Mouse (Mus musculus) embryonic fibroblast, embryonic 13.5 days (primary cell): ENCODE results near the gene Ssna1.

Source experiments
- CTCF ChIP-seq: IDR thresholded peaks from 2 replicates; pipeline ENCODE4 v1.5.1; 2011; ENCODE audit warnings: mild to moderate bottlenecking, control low read depth, low read length, moderate library complexity, borderline replicate concordance; ENCODE audit not compliant: insufficient read depth
- POLR2A ChIP-seq: IDR thresholded peaks from 2 replicates; pipeline ENCODE4 v1.6.1; 2011; ENCODE audit warnings: low read depth, mild to moderate bottlenecking, control low read depth, low read length, moderate library complexity

DNA sequence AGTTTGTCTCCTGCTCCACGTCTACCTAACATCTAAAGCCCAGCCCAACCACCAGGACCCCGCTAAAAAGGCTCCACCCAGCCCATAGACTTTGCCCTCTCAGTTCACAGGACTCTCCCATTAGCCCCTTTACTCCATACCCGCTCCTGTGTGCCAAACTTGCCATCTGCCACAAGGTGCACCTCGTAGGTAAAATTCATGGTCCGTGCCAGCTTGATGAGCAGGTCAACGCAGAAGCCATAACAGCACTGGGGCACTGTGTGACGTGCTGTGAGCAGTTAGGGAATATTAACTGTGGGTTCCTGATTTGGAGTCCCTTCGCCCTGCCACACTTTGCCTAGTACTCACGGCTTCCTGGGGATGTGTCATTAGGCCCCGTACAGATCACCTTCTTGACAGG lies 25.8 kb upstream of the Ssna1 start:
- TF ChIP-seq POLR2A (no peak), CTCF (no peak)
